Mouse (Mus musculus) forebrain, postnatal 0 days (tissue): ENCODE data around the gene Ltb. TPM values are rescaled to one million over a fixed set of nuclear protein-coding genes. Genes with fewer than 3 reads are reported as not detected.

ENCODE experiments used
- ATAC-seq: fragments of 200-750 bp; cut with Nextera tagmentation; 2 replicates; pipeline ENCODE4 v1.8.0; 2017; ENCODE audit warnings: mild to moderate bottlenecking, moderate library complexity
- DNase-seq: peaks from one replicate; pipeline ENCODE4 v3.0.0-alpha.2; 2015
- H3K27ac ChIP-seq: fragments of 300-500 bp; sonication (generic); 2 replicates; pipeline ENCODE4 v1.5.1; 2014; ENCODE audit warnings: low read depth, mild to moderate bottlenecking, antibody characterized with exemption, low read length, moderate library complexity, mixed read lengths
- H3K27me3 ChIP-seq: fragments of 300-500 bp; sonication (generic); 2 replicates; pipeline ENCODE4 v1.6.1; 2014; ENCODE audit warnings: mild to moderate bottlenecking, low read length, mixed read lengths; ENCODE audit not compliant: insufficient read depth
- H3K36me3 ChIP-seq: fragments of 300-500 bp; sonication (generic); 2 replicates; pipeline ENCODE4 v1.6.1; 2014; ENCODE audit warnings: mild to moderate bottlenecking, moderate library complexity; ENCODE audit not compliant: insufficient read depth
- H3K4me1 ChIP-seq: fragments of 300-500 bp; sonication (generic); 2 replicates; pipeline ENCODE4 v1.6.1; 2014; ENCODE audit warnings: antibody characterized with exemption; ENCODE audit not compliant: insufficient read depth
- H3K4me2 ChIP-seq: fragments of 300-500 bp; sonication (generic); 2 replicates; pipeline ENCODE4 v1.6.1; 2014; ENCODE audit warnings: low read depth, mild to moderate bottlenecking, moderate library complexity
- H3K4me3 ChIP-seq: fragments of 300-500 bp; sonication (generic); 2 replicates; pipeline ENCODE4 v1.5.1; 2014; ENCODE audit warnings: low read depth, low read length, mixed read lengths
- H3K9ac ChIP-seq: fragments of 300-500 bp; sonication (generic); 2 replicates; pipeline ENCODE4 v1.6.1; 2014; ENCODE audit warnings: mild to moderate bottlenecking
- H3K9me3 ChIP-seq: fragments of 300-500 bp; sonication (generic); 2 replicates; pipeline ENCODE4 v1.6.1; 2016; ENCODE audit warnings: low read length
- CTCF ChIP-seq: sonication (generic); IDR thresholded peaks from 2 replicates; pipeline ENCODE4 v1.5.1; 2016; ENCODE audit warnings: antibody characterized with exemption, control low read depth, low read depth
- WGBS: fragments of 180-500 bp; shearing (Covaris S2); extraction: QIAGEN DNeasy Blood & Tissue Kit; methylation state at CpG from one replicate; pipeline ENCODE4 v1.1.7; 2014; 5-methylcytosine and 5-hydroxymethylcytosine counted together
- microRNA-seq, 2 experiments: library from miRNA; unstranded; fragments of <30 nt; microRNA quantifications; one replicate each; pipeline ENCODE4; 2016
- polyA plus RNA-seq: library from polyadenylated mRNA; unstranded; fragments of >200 nt; fragmentation: Nextera tagmentation; extraction: Ambion mirVana; gene quantifications from 2 replicates; pipeline ENCODE4 v1.2.1, GENCODE M21; 2015
- total RNA-seq: library from RNA; depleted of rRNA; stranded (reverse); fragments of >200 nt; gene quantifications from 2 replicates; pipeline ENCODE4 v1.2.3, GENCODE M21; 2014; rRNA removed

Gene Ltb
- total and polyA plus RNA-seq, 2 experiments from 2014 or later, result 0.76 to 1.1 TPM

DNA sequence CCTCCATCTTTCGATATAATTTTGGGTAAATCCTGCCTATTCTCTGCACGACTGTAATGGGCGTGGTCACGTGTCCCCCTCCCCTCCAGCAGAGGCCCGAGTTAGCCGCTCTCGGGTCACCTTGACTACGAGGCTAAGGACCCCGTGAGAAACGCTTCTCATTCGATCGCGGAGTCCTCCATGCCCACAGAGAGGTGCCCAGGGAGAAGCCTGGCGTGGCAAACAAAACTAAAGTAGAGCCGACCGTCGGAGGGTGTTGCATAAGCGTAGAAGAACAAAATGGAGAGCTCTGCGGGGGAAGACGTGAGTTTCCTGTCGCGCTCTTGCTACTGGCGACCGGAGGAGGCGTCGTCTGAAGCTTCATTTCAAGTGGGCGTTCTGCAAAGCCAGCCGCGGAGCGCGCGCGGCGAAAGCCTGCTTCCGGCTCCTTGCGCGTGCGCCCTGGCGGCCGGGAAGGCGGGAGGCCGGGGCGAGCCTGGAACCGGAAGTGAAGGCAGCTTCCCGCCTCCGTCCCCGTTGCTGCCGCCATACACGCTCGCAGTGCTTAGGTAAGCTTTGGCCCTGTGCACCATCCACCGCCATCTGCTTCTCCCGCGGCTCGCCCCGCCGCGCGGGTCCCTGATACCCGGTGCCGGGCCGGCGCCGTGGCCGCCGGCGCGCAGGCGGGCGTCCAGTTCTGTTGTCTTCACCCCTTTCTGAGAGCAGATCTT is 47.2 kb downstream of the Ltb start, which contains the start of gene Ddx39b:
Gene Ddx39b (plus strand): TSS at position 442 of the 710 bp plus-strand sequence.
- Histone ChIP-seq H3K9me3 (no peaks in the 10 kb centered on the region), H3K36me3 (peaks cover 26% of the 10 kb centered on the region), H3K27ac (peak within 1 kb of the TSS; percentile 100), H3K27me3 (no peaks in the 10 kb centered on the region), H3K4me2 (peak within 1 kb of the TSS; percentile 83), H3K9ac (peak within 1 kb of the TSS; percentile 100), H3K4me1 (peaks cover 5% of the 10 kb centered on the region), H3K4me3 (peak within 1 kb of the TSS; percentile 98)
- 2% methylated on average over 69 of the region's 69 CpGs for WGBS
- ATAC-seq, result peak; percentile 90
- peak; percentile 46; the same call in 1 of the 2 replicates for TF ChIP-seq CTCF
- DNase-seq, result peak; percentile 99

DNA sequence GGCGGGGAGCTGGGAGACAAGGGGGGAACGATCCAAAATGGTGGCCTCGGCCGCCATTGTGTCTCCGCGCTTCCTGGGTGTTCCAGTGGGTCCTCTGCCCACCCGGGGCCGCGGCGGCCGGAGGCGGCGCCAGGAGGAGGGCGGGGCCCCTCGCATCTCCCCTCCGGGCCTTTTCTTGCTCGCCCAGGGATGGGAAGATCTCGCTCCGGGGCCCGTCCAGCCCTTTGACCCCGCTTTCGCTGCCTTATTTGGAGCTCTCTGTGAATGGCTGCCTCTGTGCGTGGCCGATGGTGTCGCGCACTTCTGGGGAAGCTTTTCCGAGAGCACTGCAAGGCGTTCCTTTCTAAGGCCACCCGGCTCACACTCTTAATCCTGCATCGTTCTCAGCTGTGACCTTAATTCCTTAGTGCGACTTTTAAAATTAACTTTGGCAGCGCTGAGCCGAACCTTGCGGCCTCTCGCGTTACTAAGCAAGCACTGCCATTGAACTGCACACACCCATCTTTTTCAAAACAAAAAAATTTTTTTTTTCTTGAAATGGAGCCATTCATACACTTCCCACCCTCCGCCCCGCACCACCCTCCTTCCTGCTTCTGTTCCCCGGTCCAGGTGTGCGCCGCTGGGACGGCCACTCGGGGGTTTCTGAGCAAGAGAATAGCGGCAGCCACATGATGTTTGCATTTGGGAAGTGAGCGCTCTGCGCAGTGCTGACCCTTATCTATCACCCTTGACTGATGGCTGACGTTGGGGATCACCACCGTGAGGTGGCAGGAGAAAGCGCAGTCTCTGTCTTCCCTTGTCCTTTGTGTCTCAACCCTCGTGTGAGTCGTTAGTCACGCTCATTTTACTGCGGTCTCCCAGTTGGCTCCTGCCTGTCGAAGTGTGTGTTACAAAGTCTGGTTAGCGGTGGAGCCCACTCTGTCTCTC is 48.0 kb downstream of the Ltb start:
- ATAC-seq, result peak; percentile 38
- H3K9ac ChIP-seq, result peak overlapping the region; percentile 100
- peak overlapping the region; percentile 100 for H3K27ac ChIP-seq
- peak overlapping the region; percentile 98 for H3K4me3 ChIP-seq
- DNase-seq, result peak; percentile 80
- H3K36me3 ChIP-seq, result peaks cover 34% of the 10 kb centered on the region
- peak overlapping the region; percentile 83 for H3K4me2 ChIP-seq
- TF ChIP-seq CTCF, result peak; percentile 48; the same call in 1 of the 2 replicates
- peaks cover 5% of the 10 kb centered on the region for H3K4me1 ChIP-seq
- H3K27me3 ChIP-seq, result no peaks in the 10 kb centered on the region
- WGBS, result under 1% methylated on average over 55 of the region's 55 CpGs
- no peaks in the 10 kb centered on the region for H3K9me3 ChIP-seq

DNA sequence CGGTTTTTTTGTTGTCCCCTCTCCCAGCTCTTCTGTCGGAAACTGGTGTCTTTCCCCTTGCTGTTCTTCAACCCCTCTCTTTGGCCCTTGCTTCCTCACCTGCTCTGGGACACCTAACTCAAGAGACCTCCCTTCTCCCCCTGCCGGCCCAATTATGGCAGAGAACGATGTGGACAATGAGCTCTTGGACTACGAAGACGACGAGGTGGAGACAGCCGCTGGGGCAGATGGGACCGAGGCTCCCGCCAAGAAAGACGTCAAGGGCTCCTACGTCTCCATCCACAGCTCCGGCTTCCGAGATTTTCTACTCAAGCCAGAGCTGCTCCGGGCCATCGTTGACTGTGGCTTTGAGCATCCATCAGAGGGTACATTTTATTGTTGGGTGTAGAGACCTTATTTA is 48.8 kb downstream of the Ltb start:
- no peak for ATAC-seq
- DNase-seq, result peak; percentile 84
- Histone ChIP-seq H3K4me1 (peaks cover 5% of the 10 kb centered on the region), H3K9ac (peak overlapping the region; percentile 100), H3K27ac (peak overlapping the region; percentile 100), H3K36me3 (peaks cover 42% of the 10 kb centered on the region), H3K27me3 (no peaks in the 10 kb centered on the region), H3K9me3 (no peaks in the 10 kb centered on the region), H3K4me3 (peak overlapping the region; percentile 98), H3K4me2 (peak overlapping the region; percentile 83)
- WGBS, result 1% methylated on average over 16 of the region's 16 CpGs
- no peak; the same call in 1 of the 2 replicates for TF ChIP-seq CTCF

DNA sequence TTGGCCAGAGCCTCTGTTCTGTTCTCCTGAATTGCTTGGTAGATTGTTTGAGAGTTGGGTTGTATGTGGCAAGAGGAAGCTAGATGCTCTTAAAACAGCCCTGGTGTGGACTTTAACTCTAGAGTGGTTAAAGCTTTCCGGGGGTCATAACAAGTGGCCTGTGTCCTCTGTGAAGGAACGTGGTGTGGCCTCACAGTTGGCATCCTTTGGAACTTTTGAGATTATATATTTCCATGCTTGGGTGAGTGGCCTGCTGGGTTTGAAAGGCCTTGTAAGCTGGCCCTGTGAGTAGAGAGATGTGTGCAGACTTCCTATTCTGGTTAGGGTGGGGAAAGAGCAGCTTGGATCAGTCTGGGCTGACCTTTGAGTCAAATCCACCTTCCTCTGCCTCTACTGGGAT is 50.8 kb downstream of the Ltb start:
- Histone ChIP-seq H3K4me3 (peak overlapping the region; percentile 6; the same call in 1 of the 2 replicates), H3K36me3 (peaks cover 61% of the 10 kb centered on the region), H3K27ac (no peak overlapping the region), H3K9me3 (no peaks in the 10 kb centered on the region), H3K4me1 (peaks cover 5% of the 10 kb centered on the region), H3K27me3 (no peaks in the 10 kb centered on the region), H3K4me2 (peak overlapping the region; percentile 83; the same call in 1 of the 2 replicates), H3K9ac (no peak overlapping the region)
- no peak for ATAC-seq
- no peak for DNase-seq
- no peak for TF ChIP-seq CTCF
- WGBS, result 72% methylated on average over 2 of the region's 2 CpGs

Small RNA genes within 50 kb of the gene (microRNA-seq; reads per million reads assigned to microRNA genes)
- 0 reads per million in 2 experiments for gene Mir6973a
- gene Mir6974, result 0 reads per million in 2 experiments
- 0.77 to 3.5 reads per million in 2 experiments for gene Mir6975

Other genes with a start within 250 kb of the Ltb start
Only the 30 nearest of the 39 such genes appear.
- 0.14 and 0.31 TPM in 2 replicates for gene Vwa7, start 177.9 kb upstream of the Ltb start, total RNA-seq
- gene Vwa7, start 177.9 kb upstream of the Ltb start, polyA plus RNA-seq, result 0.08 TPM in 1 of 2 replicates, not detected in the other
- 2.2 and 2.7 TPM in 2 replicates for gene Sapcd1, start 166.4 kb upstream of the Ltb start, total RNA-seq
- gene Sapcd1, start 166.4 kb upstream of the Ltb start, polyA plus RNA-seq, result 1.6 TPM in 2 replicates
- gene Msh5, start 147.7 kb upstream of the Ltb start, total RNA-seq, result 1.3 and 2.2 TPM in 2 replicates
- gene Msh5, start 147.7 kb upstream of the Ltb start, polyA plus RNA-seq, result 1.1 and 1.3 TPM in 2 replicates
- gene Clic1, start 144.5 kb upstream of the Ltb start, total RNA-seq, result 26.8 and 29.3 TPM in 2 replicates
- gene Clic1, start 144.5 kb upstream of the Ltb start, polyA plus RNA-seq, result 47.9 and 50.5 TPM in 2 replicates
- 167 and 220 TPM in 2 replicates for gene Ddah2, start 135.4 kb upstream of the Ltb start, total RNA-seq
- gene Ddah2, start 135.4 kb upstream of the Ltb start, polyA plus RNA-seq, result 261 and 299 TPM in 2 replicates
- gene Ly6g6c, start 129.1 kb upstream of the Ltb start, total RNA-seq, result not detected in 2 replicates
- gene Ly6g6c, start 129.1 kb upstream of the Ltb start, polyA plus RNA-seq, result not detected in 2 replicates
- not detected in 2 replicates for gene Mpig6b, start 128.3 kb upstream of the Ltb start, total RNA-seq
- gene Mpig6b, start 128.3 kb upstream of the Ltb start, polyA plus RNA-seq, result 0.08 TPM in 2 replicates
- gene Ly6g6e, start 117.5 kb upstream of the Ltb start, total RNA-seq, result 0.38 and 3.9 TPM in 2 replicates
- 2.9 and 3.9 TPM in 2 replicates for gene Ly6g6e, start 117.5 kb upstream of the Ltb start, polyA plus RNA-seq
- gene Ly6g6d, start 116.4 kb upstream of the Ltb start, total RNA-seq, result 3.8 TPM in 1 of 2 replicates, not detected in the other
- gene Ly6g6d, start 116.4 kb upstream of the Ltb start, polyA plus RNA-seq, result 1.2 and 1.6 TPM in 2 replicates
- gene Ly6g6f, start 108.8 kb upstream of the Ltb start, total RNA-seq, result 0.23 TPM in 1 of 2 replicates, not detected in the other
- gene Ly6g6f, start 108.8 kb upstream of the Ltb start, polyA plus RNA-seq, result not detected in 2 replicates
- gene Abhd16a, start 105.2 kb upstream of the Ltb start, total RNA-seq, result 139 and 202 TPM in 2 replicates
- 92.8 and 96.3 TPM in 2 replicates for gene Abhd16a, start 105.2 kb upstream of the Ltb start, polyA plus RNA-seq
- gene Ly6g5c, start 86.2 kb upstream of the Ltb start, total RNA-seq, result not detected in 2 replicates
- not detected in 2 replicates for gene Ly6g5c, start 86.2 kb upstream of the Ltb start, polyA plus RNA-seq
- gene Ly6g5b, start 79.0 kb upstream of the Ltb start, total RNA-seq, result 0.54 and 1.1 TPM in 2 replicates
- 0.55 and 1.1 TPM in 2 replicates for gene Ly6g5b, start 79.0 kb upstream of the Ltb start, polyA plus RNA-seq
- gene Gpank1, start 73.0 kb upstream of the Ltb start, total RNA-seq, result 16.9 and 20.5 TPM in 2 replicates
- gene Gpank1, start 73.0 kb upstream of the Ltb start, polyA plus RNA-seq, result 19.7 and 20.8 TPM in 2 replicates
- gene Csnk2b, start 72.4 kb upstream of the Ltb start, total RNA-seq, result 240 and 247 TPM in 2 replicates
- gene Csnk2b, start 72.4 kb upstream of the Ltb start, polyA plus RNA-seq, result 334 and 335 TPM in 2 replicates
- 15.3 and 26.2 TPM in 2 replicates for gene D17H6S53E, start 68.1 kb upstream of the Ltb start, total RNA-seq
- 7.4 and 8.0 TPM in 2 replicates for gene D17H6S53E, start 68.1 kb upstream of the Ltb start, polyA plus RNA-seq
- 0.71 and 0.77 TPM in 2 replicates for gene Apom, start 62.4 kb upstream of the Ltb start, total RNA-seq
- not detected in 2 replicates for gene Apom, start 62.4 kb upstream of the Ltb start, polyA plus RNA-seq
- 285 and 340 TPM in 2 replicates for gene Bag6, start 59.3 kb upstream of the Ltb start, total RNA-seq
- 68.2 and 71.9 TPM in 2 replicates for gene Bag6, start 59.3 kb upstream of the Ltb start, polyA plus RNA-seq
- 112 and 155 TPM in 2 replicates for gene Prrc2a, start 29.5 kb upstream of the Ltb start, total RNA-seq
- gene Prrc2a, start 29.5 kb upstream of the Ltb start, polyA plus RNA-seq, result 56.7 and 85.3 TPM in 2 replicates
- 1.9 and 3.6 TPM in 2 replicates for gene Aif1, start 18.4 kb upstream of the Ltb start, total RNA-seq
- 8.4 and 10.0 TPM in 2 replicates for gene Aif1, start 18.4 kb upstream of the Ltb start, polyA plus RNA-seq
- 15.7 and 17.4 TPM in 2 replicates for gene Lst1, start 6.0 kb upstream of the Ltb start, total RNA-seq
- 11.4 and 12.7 TPM in 2 replicates for gene Lst1, start 6.0 kb upstream of the Ltb start, polyA plus RNA-seq
- gene Tnf, start 7.6 kb downstream of the Ltb start, total RNA-seq, result 0.71 TPM in 1 of 2 replicates, not detected in the other
- gene Tnf, start 7.6 kb downstream of the Ltb start, polyA plus RNA-seq, result 0.09 TPM in 1 of 2 replicates, not detected in the other
- 0.38 TPM in 1 of 2 replicates, not detected in the other for gene Lta, start 10.9 kb downstream of the Ltb start, total RNA-seq
- gene Lta, start 10.9 kb downstream of the Ltb start, polyA plus RNA-seq, result 0.50 and 0.80 TPM in 2 replicates
- not detected in 2 replicates for gene Gm16181, start 26.4 kb downstream of the Ltb start, total RNA-seq
- gene Gm16181, start 26.4 kb downstream of the Ltb start, polyA plus RNA-seq, result not detected in 2 replicates
- gene Atp6v1g2, start 39.2 kb downstream of the Ltb start, total RNA-seq, result 59.7 and 81.4 TPM in 2 replicates
- gene Atp6v1g2, start 39.2 kb downstream of the Ltb start, polyA plus RNA-seq, result 121 and 146 TPM in 2 replicates
- 17.1 and 24.5 TPM in 2 replicates for gene Nfkbil1, start 41.4 kb downstream of the Ltb start, total RNA-seq
- gene Nfkbil1, start 41.4 kb downstream of the Ltb start, polyA plus RNA-seq, result 12.3 and 12.4 TPM in 2 replicates
- gene Ddx39b, start 47.3 kb downstream of the Ltb start, total RNA-seq, result 305 and 336 TPM in 2 replicates
- gene Ddx39b, start 47.3 kb downstream of the Ltb start, polyA plus RNA-seq, result 357 and 382 TPM in 2 replicates
- gene H2-D1, start 68.3 kb downstream of the Ltb start, total RNA-seq, result 54.9 and 63.3 TPM in 2 replicates
- gene H2-D1, start 68.3 kb downstream of the Ltb start, polyA plus RNA-seq, result 74.5 and 95.9 TPM in 2 replicates
- 0.46 and 1.00 TPM in 2 replicates for gene H2-Q1, start 126.0 kb downstream of the Ltb start, total RNA-seq
- gene H2-Q1, start 126.0 kb downstream of the Ltb start, polyA plus RNA-seq, result 0.45 and 0.74 TPM in 2 replicates
- 5.5 and 16.2 TPM in 2 replicates for gene H2-Q2, start 147.8 kb downstream of the Ltb start, total RNA-seq
- 4.5 and 8.0 TPM in 2 replicates for gene H2-Q2, start 147.8 kb downstream of the Ltb start, polyA plus RNA-seq